Mouse (Mus musculus): ENCODE measurements around the gene Ccnl1. TPM values are rescaled to one million over a fixed set of nuclear protein-coding genes. Genes with fewer than 3 reads are reported as not detected.

The Ccnl1 gene
- total RNA-seq, 2 experiments from 2014 or later: 80.0 to 129 TPM

DNA sequence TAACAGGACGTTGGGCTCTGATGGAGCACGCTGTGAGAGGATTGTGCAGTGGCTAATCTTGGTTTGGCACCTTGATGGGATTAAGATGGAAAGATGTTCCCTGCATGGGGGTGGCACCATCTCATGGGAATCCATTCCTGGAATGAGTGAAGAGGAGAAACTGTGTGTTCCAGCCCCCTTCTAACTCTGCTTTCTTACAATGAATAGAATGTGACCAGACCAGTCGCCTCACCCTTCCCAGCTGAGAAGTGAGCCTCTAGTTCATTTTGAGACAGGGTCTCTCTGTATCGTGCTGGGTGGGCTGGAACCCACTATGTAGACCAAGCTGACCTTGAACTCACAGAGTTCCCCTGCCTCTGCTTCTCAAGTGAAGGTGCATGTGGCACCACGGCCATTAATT is 31.6 kb downstream of the Ccnl1 start:
- no peak for DNase-seq

DNA sequence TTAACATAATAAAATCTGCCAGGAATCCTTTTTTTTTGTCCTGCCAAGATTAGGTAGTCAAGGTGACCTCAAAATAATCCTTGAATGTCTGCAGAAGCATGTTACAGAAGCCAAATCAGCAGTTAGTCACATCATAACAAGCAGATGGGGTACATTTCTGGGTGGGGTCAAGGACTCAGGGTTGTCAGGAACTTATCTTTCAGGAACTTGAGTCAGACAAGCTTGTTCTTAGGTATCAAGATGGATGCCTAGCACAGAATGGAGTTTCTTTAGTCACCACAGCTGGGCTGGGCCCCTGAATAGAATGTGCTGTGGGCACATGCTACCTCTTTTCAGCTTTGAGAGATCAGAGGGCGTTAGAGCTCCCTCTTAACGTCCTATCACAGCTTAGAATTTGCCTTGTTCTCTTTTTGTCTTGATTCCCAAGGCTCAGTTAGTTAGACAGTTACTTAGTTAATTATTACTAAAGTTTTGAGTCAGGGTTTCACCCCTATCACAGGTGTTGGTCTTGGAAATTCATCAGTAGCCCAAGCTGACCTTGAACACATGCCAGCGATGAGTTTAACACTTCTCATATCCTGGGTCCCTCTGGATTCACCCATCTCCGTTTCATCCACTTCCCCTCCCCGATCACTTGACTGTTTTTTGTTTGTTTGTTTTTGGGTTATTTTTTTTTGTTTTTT is 32.9 kb downstream of the Ccnl1 start:
- DNase-seq: peak; percentile 34 to 46

DNA sequence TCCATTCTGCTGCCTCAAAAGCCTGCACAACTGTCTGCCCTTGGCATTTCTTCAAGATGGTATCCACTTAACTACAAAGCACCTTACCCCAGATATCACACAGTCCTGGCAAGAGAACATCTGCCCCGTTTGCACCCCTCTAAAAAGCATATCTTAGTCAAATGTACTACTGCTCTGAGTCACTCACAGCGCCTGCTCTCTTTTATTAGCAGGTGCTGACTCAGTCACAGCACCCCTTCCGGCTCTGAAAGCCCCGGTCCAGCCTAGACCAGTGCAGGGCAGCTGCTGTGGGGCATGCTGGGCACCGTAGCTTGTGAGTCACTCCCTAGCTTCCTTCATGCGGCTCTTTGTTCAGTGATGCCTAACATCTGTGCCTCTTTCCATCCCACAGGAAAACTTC is 35.6 kb downstream of the Ccnl1 start:
- DNase-seq: peak; percentile 49 to 62

DNA sequence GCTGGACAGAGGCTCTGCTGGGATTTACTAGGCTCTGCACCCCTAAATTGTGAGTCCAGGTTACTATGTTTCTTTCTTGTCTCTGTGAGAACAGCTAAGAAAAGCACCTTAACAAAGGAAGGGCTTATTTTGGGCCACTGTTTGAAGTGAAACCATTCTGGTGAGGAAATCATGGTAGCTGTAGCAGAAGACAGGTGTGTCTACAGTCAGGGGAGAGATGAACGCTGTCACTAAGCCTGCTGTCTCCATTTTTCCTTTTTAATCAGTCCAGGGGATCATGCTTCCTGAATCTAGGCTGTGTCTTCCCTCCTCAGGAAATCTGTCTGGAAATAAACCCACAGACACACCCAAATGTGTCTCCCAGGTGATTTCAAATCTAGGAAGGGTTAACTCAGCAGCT is 36.4 kb downstream of the Ccnl1 start:
- no peak for DNase-seq

DNA sequence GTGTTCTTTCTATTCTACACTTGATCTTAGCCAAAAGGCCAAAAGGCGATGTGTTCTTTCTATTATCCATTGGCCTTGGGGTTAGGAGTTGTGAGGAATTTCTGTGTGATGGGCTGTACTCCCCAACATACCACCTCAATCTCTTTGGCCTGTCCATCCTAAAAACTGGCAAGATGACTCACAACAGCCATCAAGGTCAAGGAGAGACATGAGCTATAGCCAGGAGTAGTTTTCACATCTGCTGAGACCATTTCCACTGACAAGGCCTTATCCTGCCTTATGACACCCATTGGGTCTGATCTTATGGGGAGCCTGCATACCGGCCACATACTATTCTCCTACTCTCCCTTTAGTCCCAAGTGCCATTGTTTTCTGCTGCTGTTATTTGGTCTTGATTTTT is 39.0 kb downstream of the Ccnl1 start:
- DNase-seq: no peak

DNA sequence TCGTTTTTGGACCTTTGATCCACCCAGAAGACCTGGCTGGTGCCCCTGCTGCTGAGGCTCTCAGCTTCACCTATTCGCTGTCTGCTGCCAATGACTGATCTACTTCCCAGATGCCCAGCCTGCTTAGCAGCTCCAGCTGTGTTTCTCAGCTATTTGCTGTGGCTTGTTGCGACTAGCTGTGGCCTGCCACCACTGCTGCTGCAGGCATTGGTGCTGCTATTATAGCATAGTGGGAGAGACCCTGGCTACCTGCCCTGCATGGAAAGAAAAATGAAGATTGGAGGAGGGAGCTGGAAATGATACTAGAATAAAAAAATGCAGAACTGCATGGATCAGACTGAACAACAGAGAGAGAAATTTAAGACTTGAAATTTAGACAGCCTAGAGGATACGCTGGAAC is 45.1 kb downstream of the Ccnl1 start:
- no peak for DNase-seq

DNA sequence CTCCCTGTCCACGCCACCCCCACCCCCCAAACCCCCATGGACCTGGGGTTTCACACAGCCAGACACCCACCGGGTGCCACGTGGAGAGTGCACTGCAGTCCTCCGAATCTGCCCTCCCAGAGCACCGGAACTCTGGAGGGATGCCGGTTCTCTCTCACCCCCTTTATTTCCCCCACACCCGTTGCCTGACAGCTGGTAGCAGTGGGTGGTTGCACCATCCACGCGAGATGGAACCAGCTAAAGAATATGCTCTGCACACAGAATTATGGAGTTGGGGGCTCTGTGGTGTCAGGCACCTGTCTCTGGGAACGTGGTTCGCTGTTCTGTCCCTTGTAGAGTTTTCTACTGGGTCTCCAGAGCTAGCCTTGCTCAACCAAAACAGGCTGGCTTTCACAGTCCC is 45.8 kb downstream of the Ccnl1 start:
- no peak for DNase-seq

DNA sequence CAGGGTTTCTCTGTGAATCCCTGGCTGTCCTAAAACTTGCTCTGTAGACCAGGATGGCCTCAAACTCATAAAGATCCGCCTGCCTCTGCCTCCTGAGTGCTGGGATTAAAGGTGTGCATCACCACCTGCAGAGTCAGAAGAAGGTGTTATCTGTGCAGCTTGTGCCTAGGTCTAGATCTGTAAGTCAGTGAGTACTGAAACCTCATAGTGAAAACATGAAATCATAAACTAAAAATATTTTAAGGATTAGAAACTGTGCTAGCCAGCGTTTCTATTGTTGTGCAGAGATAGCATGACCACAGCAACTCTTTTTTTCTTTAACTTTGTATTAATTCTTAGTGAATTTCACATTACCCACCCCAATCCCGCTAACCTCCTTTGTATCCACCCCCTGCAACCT is 46.8 kb downstream of the Ccnl1 start:
- no peak for DNase-seq

DNA sequence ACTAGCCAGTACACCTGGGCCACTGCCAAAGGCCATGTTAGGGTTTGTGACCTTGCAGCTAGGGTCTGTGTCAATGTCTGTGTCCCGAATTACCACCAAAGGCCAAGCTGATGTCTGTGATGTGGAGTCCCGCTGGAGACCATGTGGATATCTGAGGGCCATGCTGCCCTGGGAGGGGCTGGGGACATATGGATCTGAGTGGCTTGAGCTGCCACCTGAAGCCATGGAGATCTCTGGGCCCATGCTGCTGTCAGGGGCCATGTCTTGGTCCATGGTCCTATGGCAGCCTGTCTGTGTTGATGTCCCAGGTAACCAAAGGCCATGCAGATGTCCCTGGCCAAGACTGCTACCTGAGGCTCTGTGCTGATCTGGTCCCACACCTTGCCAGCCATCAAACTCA is 48.6 kb downstream of the Ccnl1 start:
- DNase-seq: no peak

DNA sequence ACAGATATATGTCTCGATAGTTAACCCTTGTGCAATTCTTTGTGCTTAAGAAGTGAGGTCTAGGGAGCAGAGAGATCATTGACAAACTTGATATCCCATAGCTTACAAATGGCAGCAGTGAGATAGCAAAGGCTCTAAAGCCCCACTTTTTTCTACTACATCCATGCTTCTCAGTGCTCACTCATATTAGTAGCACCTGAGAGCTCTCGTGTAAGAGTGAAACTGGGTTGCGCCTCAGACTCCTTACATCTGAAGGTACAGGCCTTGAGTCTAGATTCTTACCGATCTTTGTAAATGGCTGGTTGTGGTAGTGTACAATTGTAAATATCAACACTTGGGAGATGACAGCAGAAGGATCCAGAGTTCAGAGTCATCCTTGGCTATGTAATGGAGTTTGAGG is 50.5 kb downstream of the Ccnl1 start:
- no peak for DNase-seq

DNA sequence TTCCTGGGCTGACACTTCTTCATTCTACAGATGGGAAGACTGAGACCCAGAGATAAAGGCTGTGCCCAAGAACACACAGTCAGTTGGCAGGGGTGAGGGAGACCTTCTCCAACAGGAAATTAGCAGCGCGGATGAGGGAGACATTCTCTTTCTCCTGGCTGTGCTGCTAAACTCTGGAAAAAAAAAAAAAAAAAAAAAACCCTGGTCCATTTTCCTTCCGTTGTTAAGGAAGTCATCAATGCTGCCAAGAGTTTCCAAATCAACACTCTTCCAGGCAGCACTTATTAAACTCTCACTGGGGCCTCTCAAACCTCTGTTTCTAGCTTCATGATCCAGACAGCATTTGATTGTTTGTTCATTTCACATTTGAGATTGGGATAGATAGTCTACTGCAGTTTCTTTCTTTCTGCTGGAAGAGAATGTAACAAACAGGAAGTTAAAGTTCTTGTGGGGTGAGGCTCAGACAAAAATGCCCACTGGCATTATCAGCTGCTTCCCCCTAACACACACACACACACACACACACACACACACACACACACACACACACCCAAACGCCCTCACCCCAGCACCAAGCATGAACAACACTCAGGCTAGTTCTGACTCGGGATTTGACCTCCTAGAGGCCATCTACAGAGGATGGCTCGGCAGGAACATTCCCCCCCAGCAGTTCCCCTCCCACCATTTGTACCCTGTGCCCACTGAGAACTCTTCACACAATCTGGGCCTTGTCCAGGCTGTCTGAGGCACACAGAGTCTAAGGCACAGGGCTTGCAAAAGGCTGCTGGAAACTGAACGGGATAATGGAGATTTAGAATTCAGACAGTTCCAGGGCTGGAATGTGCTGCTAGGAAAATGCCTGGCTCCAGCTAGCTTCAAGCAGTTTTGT is 52.5 kb downstream of the Ccnl1 start:
- DNase-seq: no peak

DNA sequence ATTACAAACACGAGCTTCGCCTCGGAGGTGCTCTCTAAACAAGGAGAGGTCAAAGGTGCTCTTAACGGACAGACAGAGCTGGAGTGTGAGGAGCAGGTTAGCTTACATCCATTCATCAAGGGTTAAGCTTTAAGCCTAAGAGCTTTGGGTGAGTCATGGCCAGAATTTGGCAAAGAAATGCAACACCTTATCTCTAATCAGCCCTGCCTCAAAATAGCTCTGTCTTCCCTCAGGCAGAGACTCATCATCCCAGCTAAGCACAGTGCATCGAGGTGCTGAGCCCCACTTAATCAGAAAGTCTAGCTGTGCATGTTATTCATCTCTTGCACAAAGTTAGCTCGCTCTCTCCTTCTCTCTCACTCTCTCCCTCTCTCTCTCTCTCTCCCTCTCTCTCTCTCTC is 53.3 kb downstream of the Ccnl1 start:
- peak; percentile 22 to 30 for DNase-seq

DNA sequence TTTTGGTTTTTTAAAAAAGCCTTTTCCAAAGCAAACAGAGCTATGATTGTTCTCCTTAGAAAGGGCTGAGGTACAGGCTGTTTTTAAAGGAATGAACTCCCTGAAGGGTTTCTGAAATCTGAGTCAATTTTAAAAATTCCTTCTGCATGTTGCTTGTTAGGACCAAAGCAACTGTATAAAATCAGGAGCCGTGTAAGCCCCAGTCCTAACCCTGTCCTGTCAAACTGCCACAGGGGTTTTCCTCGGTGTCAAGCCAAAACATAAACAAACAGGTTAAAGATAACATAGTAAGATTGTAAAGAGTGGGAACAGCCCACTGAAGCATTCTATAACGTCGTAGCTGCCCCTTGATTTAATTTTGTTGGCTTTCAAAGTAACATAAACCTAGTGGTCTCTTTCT is 53.9 kb downstream of the Ccnl1 start:
- DNase-seq: no peak

DNA sequence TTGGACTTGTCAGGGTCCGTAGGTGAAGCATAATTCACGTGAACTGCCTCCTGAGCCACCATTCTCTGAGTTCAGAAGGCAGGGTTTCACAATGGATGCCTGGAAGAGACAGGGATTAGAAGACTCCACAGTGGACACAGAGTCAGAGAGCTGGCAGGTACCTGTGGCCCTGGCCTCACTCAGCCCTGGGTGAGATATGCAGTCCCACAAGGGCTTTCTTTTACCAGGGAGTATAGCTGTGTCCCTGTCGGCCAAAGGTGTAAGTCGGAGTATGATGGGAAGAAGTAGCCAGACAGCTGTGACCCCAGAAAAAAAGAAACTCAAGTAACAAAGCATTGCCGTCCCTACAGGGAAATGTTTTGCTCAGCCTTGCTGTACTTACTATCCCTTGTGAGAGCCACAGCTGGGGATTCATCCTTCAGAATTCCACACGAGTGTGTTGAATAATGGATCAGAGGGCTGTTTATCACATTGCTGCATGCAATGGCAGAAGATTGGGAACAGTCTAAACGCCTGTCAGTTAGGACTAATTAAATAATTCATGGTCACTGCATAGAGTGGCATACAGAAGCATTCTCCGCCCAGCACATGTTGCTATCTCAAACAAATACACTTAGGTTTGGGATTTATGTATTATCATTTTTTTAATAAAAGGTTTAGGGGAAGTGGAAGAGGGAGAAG is 59.3 kb downstream of the Ccnl1 start:
- no peak for DNase-seq

DNA sequence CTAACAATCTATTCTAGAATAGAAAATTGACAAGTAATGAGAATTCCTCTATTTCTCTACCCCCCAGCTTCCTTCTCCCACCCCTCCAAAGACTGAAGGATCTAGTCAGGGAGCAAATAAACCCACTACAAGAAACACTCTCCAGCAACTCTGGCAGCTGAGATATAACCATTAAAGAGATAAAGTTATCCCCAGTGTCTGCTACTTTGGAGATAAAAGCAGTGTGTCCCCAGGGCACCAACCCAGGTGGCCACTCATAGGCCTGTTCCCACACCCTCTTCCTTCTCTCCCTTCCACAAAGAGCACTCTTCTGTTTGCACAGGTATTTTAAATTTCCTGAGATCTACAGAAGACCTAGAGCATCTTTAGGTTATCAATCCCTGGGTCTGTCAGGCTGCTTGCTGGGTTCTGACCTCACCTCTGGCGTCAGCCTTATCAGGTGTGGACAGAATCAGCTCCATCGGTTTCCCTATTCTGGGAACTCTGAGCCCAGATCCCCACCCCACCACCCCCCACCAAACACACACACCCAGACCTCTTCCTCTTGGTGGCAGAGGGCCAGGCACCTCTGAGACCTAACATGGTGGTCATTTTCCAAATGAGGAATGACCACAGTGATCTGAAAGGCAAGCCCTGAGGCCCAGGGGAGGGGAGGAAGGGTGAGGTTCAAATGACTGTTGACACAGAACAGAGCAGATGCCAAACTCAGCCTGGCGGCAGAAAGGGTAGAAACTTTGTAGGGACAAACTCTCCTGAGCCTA is 60.6 kb downstream of the Ccnl1 start:
- no peak for DNase-seq

Measured in adrenal gland, postnatal 36 days (tissue).